Mouse (Mus musculus): Measurements from ENCODE around the gene Bid. TPM values are rescaled to one million over a fixed set of nuclear protein-coding genes. Genes with fewer than 3 reads are reported as not detected.

Gene Bid
- polyA plus RNA-seq, 1 experiment from 2014 or later, result 17.5 TPM

GRCm38 (mm10) chr6:120903450-120903912 lies 13.2 kb downstream of the Bid start:
- H3K4me1 ChIP-seq (ENCODE audit: control insufficient read depth, insufficient read depth, low read length), result no peaks in the 10 kb centered on the region
- H3K9me3 ChIP-seq (ENCODE audit: control insufficient read depth, low read length), result no peaks in the 10 kb centered on the region
- WGBS, result 60% methylated on average over 5 of the region's 5 CpGs
- H3K4me3 ChIP-seq (ENCODE audit: low read depth, low read length), result no peak overlapping the region
- DNase-seq (ENCODE audit: low spot score) (peak; percentile 39), ATAC-seq (ENCODE audit: insufficient read depth, low FRiP score, low TSS enrichment) (0 out of 2 replicates have a peak, but pooled peaks have one; percentile 13)
- H3K4me2 ChIP-seq (ENCODE audit: low read depth), result no peak overlapping the region
- no peak overlapping the region for H3K9ac ChIP-seq (ENCODE audit: low read length)
- H3K36me3 ChIP-seq (ENCODE audit: control insufficient read depth, insufficient read depth, low read length), result no peaks in the 10 kb centered on the region
- H3K27me3 ChIP-seq (ENCODE audit: control insufficient read depth, insufficient read depth, low read length), result no peaks in the 10 kb centered on the region
- no peak overlapping the region for H3K27ac ChIP-seq (ENCODE audit: low read depth, low read length)

- WGBS, result 92% methylated on average over 14 of the region's 14 CpGs
- ATAC-seq (ENCODE audit: insufficient read depth, low FRiP score, low TSS enrichment), result no peak
- no peaks in the 10 kb centered on the region for H3K9me3 ChIP-seq (ENCODE audit: control insufficient read depth, low read length)
- DNase-seq (ENCODE audit: low spot score), result no peak
- H3K4me2 ChIP-seq (ENCODE audit: low read depth), result no peak overlapping the region
- no peak overlapping the region for H3K4me3 ChIP-seq (ENCODE audit: low read depth, low read length)
- H3K4me1 ChIP-seq (ENCODE audit: control insufficient read depth, insufficient read depth, low read length), result no peaks in the 10 kb centered on the region
- H3K9ac ChIP-seq (ENCODE audit: low read length), result no peak overlapping the region
- no peaks in the 10 kb centered on the region for H3K27me3 ChIP-seq (ENCODE audit: control insufficient read depth, insufficient read depth, low read length)
- no peaks in the 10 kb centered on the region for H3K36me3 ChIP-seq (ENCODE audit: control insufficient read depth, insufficient read depth, low read length)
- H3K27ac ChIP-seq (ENCODE audit: low read depth, low read length), result no peak overlapping the region
These were observed 14.6 kb downstream of the Bid start for GRCm38 (mm10) chr6:120901776-120902645.

- H3K9me3 ChIP-seq (ENCODE audit: control insufficient read depth, low read length), result no peaks in the 10 kb centered on the region
- H3K36me3 ChIP-seq (ENCODE audit: control insufficient read depth, insufficient read depth, low read length), result no peaks in the 10 kb centered on the region
- no peak overlapping the region for H3K4me2 ChIP-seq (ENCODE audit: low read depth)
- WGBS, result 70% methylated on average over 6 of the region's 6 CpGs
- H3K4me3 ChIP-seq (ENCODE audit: low read depth, low read length), result no peak overlapping the region
- peak; percentile 20; the same call in 1 of the 2 replicates for ATAC-seq (ENCODE audit: insufficient read depth, low FRiP score, low TSS enrichment)
- H3K9ac ChIP-seq (ENCODE audit: low read length), result no peak overlapping the region
- DNase-seq (ENCODE audit: low spot score), result peak; percentile 38
- H3K4me1 ChIP-seq (ENCODE audit: control insufficient read depth, insufficient read depth, low read length), result no peaks in the 10 kb centered on the region
- no peak overlapping the region for H3K27ac ChIP-seq (ENCODE audit: low read depth, low read length)
- H3K27me3 ChIP-seq (ENCODE audit: control insufficient read depth, insufficient read depth, low read length), result no peaks in the 10 kb centered on the region
These were observed 18.3 kb downstream of the Bid start for GRCm38 (mm10) chr6:120898188-120898833.

- Histone ChIP-seq H3K4me2 (ENCODE audit: low read depth) (no peak overlapping the region), H3K27me3 (ENCODE audit: control insufficient read depth, insufficient read depth, low read length) (no peaks in the 10 kb centered on the region), H3K27ac (ENCODE audit: low read depth, low read length) (no peak overlapping the region), H3K4me3 (ENCODE audit: low read depth, low read length) (no peak overlapping the region), H3K36me3 (ENCODE audit: control insufficient read depth, insufficient read depth, low read length) (no peaks in the 10 kb centered on the region), H3K4me1 (ENCODE audit: control insufficient read depth, insufficient read depth, low read length) (no peaks in the 10 kb centered on the region), H3K9me3 (ENCODE audit: control insufficient read depth, low read length) (no peaks in the 10 kb centered on the region), H3K9ac (ENCODE audit: low read length) (no peak overlapping the region)
- DNase-seq (ENCODE audit: low spot score) (no peak), ATAC-seq (ENCODE audit: insufficient read depth, low FRiP score, low TSS enrichment) (no peak)
- WGBS, result 89% methylated on average over 9 of the region's 9 CpGs
These were observed 22.1 kb downstream of the Bid start for GRCm38 (mm10) chr6:120894524-120894923.

- Histone ChIP-seq H3K9ac (ENCODE audit: low read length) (no peak overlapping the region), H3K36me3 (ENCODE audit: control insufficient read depth, insufficient read depth, low read length) (no peaks in the 10 kb centered on the region), H3K4me1 (ENCODE audit: control insufficient read depth, insufficient read depth, low read length) (no peaks in the 10 kb centered on the region), H3K4me3 (ENCODE audit: low read depth, low read length) (no peak overlapping the region), H3K27me3 (ENCODE audit: control insufficient read depth, insufficient read depth, low read length) (no peaks in the 10 kb centered on the region), H3K4me2 (ENCODE audit: low read depth) (no peak overlapping the region), H3K27ac (ENCODE audit: low read depth, low read length) (no peak overlapping the region), H3K9me3 (ENCODE audit: control insufficient read depth, low read length) (no peaks in the 10 kb centered on the region)
- WGBS, result 92% methylated on average over 9 of the region's 9 CpGs
- DNase-seq (ENCODE audit: low spot score), result no peak
- ATAC-seq (ENCODE audit: insufficient read depth, low FRiP score, low TSS enrichment), result no peak
These were observed 22.6 kb downstream of the Bid start for GRCm38 (mm10) chr6:120894089-120894488.

GRCm38 (mm10) chr6:120886696-120887095 lies 30.0 kb downstream of the Bid start:
- H3K4me2 ChIP-seq (ENCODE audit: low read depth), result no peak overlapping the region
- ATAC-seq (ENCODE audit: insufficient read depth, low FRiP score, low TSS enrichment), result no peak
- H3K9ac ChIP-seq (ENCODE audit: low read length), result no peak overlapping the region; the same call in 1 of the 2 replicates
- no peak for DNase-seq (ENCODE audit: low spot score)
- no peaks in the 10 kb centered on the region for H3K4me1 ChIP-seq (ENCODE audit: control insufficient read depth, insufficient read depth, low read length)
- no peak overlapping the region for H3K4me3 ChIP-seq (ENCODE audit: low read depth, low read length)
- 92% methylated on average over 17 of the region's 17 CpGs for WGBS
- no peaks in the 10 kb centered on the region for H3K27me3 ChIP-seq (ENCODE audit: control insufficient read depth, insufficient read depth, low read length)
- peaks cover 11% of the 10 kb centered on the region for H3K36me3 ChIP-seq (ENCODE audit: control insufficient read depth, insufficient read depth, low read length)
- no peaks in the 10 kb centered on the region for H3K9me3 ChIP-seq (ENCODE audit: control insufficient read depth, low read length)
- no peak overlapping the region for H3K27ac ChIP-seq (ENCODE audit: low read depth, low read length)

GRCm38 (mm10) chr6:120884436-120884835 lies 32.2 kb downstream of the Bid start:
- DNase-seq (ENCODE audit: low spot score), result no peak
- no peak for ATAC-seq (ENCODE audit: insufficient read depth, low FRiP score, low TSS enrichment)
- Histone ChIP-seq H3K36me3 (ENCODE audit: control insufficient read depth, insufficient read depth, low read length) (peaks cover 13% of the 10 kb centered on the region), H3K9me3 (ENCODE audit: control insufficient read depth, low read length) (no peaks in the 10 kb centered on the region), H3K4me1 (ENCODE audit: control insufficient read depth, insufficient read depth, low read length) (no peaks in the 10 kb centered on the region), H3K27me3 (ENCODE audit: control insufficient read depth, insufficient read depth, low read length) (no peaks in the 10 kb centered on the region), H3K9ac (ENCODE audit: low read length) (no peak overlapping the region), H3K4me2 (ENCODE audit: low read depth) (no peak overlapping the region), H3K4me3 (ENCODE audit: low read depth, low read length) (no peak overlapping the region), H3K27ac (ENCODE audit: low read depth, low read length) (no peak overlapping the region)
- 91% methylated on average over 6 of the region's 6 CpGs for WGBS

- Histone ChIP-seq H3K27ac (ENCODE audit: low read depth, low read length) (no peak overlapping the region), H3K9ac (ENCODE audit: low read length) (no peak overlapping the region), H3K36me3 (ENCODE audit: control insufficient read depth, insufficient read depth, low read length) (peaks cover 4% of the 10 kb centered on the region; the same call in 1 of the 2 replicates), H3K4me3 (ENCODE audit: low read depth, low read length) (no peak overlapping the region), H3K27me3 (ENCODE audit: control insufficient read depth, insufficient read depth, low read length) (no peaks in the 10 kb centered on the region), H3K4me1 (ENCODE audit: control insufficient read depth, insufficient read depth, low read length) (no peaks in the 10 kb centered on the region), H3K9me3 (ENCODE audit: control insufficient read depth, low read length) (no peaks in the 10 kb centered on the region), H3K4me2 (ENCODE audit: low read depth) (no peak overlapping the region)
- ATAC-seq (ENCODE audit: insufficient read depth, low FRiP score, low TSS enrichment) (no peak), DNase-seq (ENCODE audit: low spot score) (no peak)
- WGBS, result 87% methylated on average over 5 of the region's 5 CpGs
These were observed 37.6 kb downstream of the Bid start for GRCm38 (mm10) chr6:120879046-120879445.

Measured in neural tube, embryonic 11.5 days (tissue).